Mouse (Mus musculus): ENCODE data around the gene Nsmce1. TPM values are rescaled to one million over a fixed set of nuclear protein-coding genes. Genes with fewer than 3 reads are reported as not detected.

Nsmce1 gene
- total and polyA plus RNA-seq, 3 experiments, result 58.1 to 59.2 TPM; not detected in 1

- peaks cover 0 to 25% of the 10 kb centered on the region in 2 experiments; a peak in 2 of 4 replicates for H3K36me3 ChIP-seq (ENCODE audit: control insufficient read depth in 1 of 2, insufficient read depth in 2 of 2, low read length in 2 of 2)
- no peaks in the 10 kb centered on the region for H3K79me2 ChIP-seq (ENCODE audit: control insufficient read depth, insufficient read depth, low read length, poor library complexity)
- peaks cover 17 to 30% of the 10 kb centered on the region in 2 experiments for H3K4me1 ChIP-seq (ENCODE audit: control insufficient read depth in 1 of 2, insufficient read depth in 2 of 2, low read length in 2 of 2)
- H3K27ac ChIP-seq (ENCODE audit: control insufficient read depth, low read depth, low read length), result no peak overlapping the region
- H3K9me3 ChIP-seq (replicated peaks; ENCODE audit: insufficient read depth, low read length), result no peaks in the 10 kb centered on the region
- H3K9ac ChIP-seq (ENCODE audit: control insufficient read depth, low read depth, low read length, poor library complexity, severe bottlenecking), result no peak overlapping the region
- no peaks in the 10 kb centered on the region for H3K27me3 ChIP-seq (ENCODE audit: control insufficient read depth in 1 of 2, insufficient read depth in 2 of 2, low read length in 2 of 2)
- no peak overlapping the region for H3K4me3 ChIP-seq (ENCODE audit: control insufficient read depth in 1 of 2, insufficient read depth in 1 of 2, low read depth in 2 of 2, low read length in 2 of 2)
- DNase-seq (ENCODE audit: low read depth, low spot score), result no peak
- TF ChIP-seq NELFE (IDR thresholded peaks at IDR 0.05; ENCODE audit: low read depth, low read length) (no peak), UBTF (IDR thresholded peaks at IDR 0.05; ENCODE audit: borderline replicate concordance, insufficient read depth, low read depth, low read length) (no peak), USF2 (IDR thresholded peaks at IDR 0.05; ENCODE audit: borderline replicate concordance in 1 of 2, insufficient read depth in 1 of 2, low read depth in 1 of 2, low read length in 2 of 2) (no peak), GATA1 (IDR thresholded peaks at IDR 0.05; ENCODE audit: low read depth, low read length) (no peak)
These were observed 20.0 kb upstream of the Nsmce1 start for GRCm38 (mm10) chr7:125511432-125511831.

GRCm38 (mm10) chr7:125507279-125507678 lies 15.9 kb upstream of the Nsmce1 start:
- H3K4me3 ChIP-seq (ENCODE audit: control insufficient read depth in 1 of 2, insufficient read depth in 1 of 2, low read depth in 2 of 2, low read length in 2 of 2), result no peak overlapping the region
- H3K9me3 ChIP-seq (replicated peaks; ENCODE audit: insufficient read depth, low read length), result no peaks in the 10 kb centered on the region
- no peak for DNase-seq (ENCODE audit: low read depth, low spot score)
- H3K27me3 ChIP-seq (ENCODE audit: control insufficient read depth in 1 of 2, insufficient read depth in 2 of 2, low read length in 2 of 2), result no peaks in the 10 kb centered on the region
- no peak overlapping the region for H3K27ac ChIP-seq (ENCODE audit: control insufficient read depth, low read depth, low read length)
- H3K4me1 ChIP-seq (ENCODE audit: control insufficient read depth in 1 of 2, insufficient read depth in 2 of 2, low read length in 2 of 2), result peaks cover 0 to 18% of the 10 kb centered on the region in 2 experiments; a peak in 2 of 4 replicates
- H3K9ac ChIP-seq (ENCODE audit: control insufficient read depth, low read depth, low read length, poor library complexity, severe bottlenecking), result no peak overlapping the region
- no peaks in the 10 kb centered on the region for H3K79me2 ChIP-seq (ENCODE audit: control insufficient read depth, insufficient read depth, low read length, poor library complexity)
- H3K36me3 ChIP-seq (ENCODE audit: control insufficient read depth in 1 of 2, insufficient read depth in 2 of 2, low read length in 2 of 2), result peaks cover 0 to 11% of the 10 kb centered on the region in 2 experiments; a peak in 2 of 4 replicates
- TF ChIP-seq ZMIZ1 (IDR thresholded peaks at IDR 0.05; ENCODE audit: low read depth, low read length) (no peak), USF2 (IDR thresholded peaks at IDR 0.05; ENCODE audit: borderline replicate concordance in 1 of 2, insufficient read depth in 1 of 2, low read depth in 1 of 2, low read length in 2 of 2) (no peak), MYB (IDR thresholded peaks at IDR 0.05; ENCODE audit: low read depth, low read length) (no peak), NRF1 (IDR thresholded peaks at IDR 0.05; ENCODE audit: insufficient read depth, low read depth, low read length, poor library complexity, severe bottlenecking) (no peak)

- Histone ChIP-seq H3K9me3 (replicated peaks; ENCODE audit: insufficient read depth, low read length) (no peaks in the 10 kb centered on the region), H3K9ac (ENCODE audit: control insufficient read depth, low read depth, low read length, poor library complexity, severe bottlenecking) (no peak overlapping the region), H3K27me3 (ENCODE audit: control insufficient read depth in 1 of 2, insufficient read depth in 2 of 2, low read length in 2 of 2) (no peaks in the 10 kb centered on the region), H3K79me2 (ENCODE audit: control insufficient read depth, insufficient read depth, low read length, poor library complexity) (no peaks in the 10 kb centered on the region), H3K27ac (ENCODE audit: control insufficient read depth, low read depth, low read length) (no peak overlapping the region), H3K36me3 (ENCODE audit: control insufficient read depth in 1 of 2, insufficient read depth in 2 of 2, low read length in 2 of 2) (peaks cover 0 to 8% of the 10 kb centered on the region in 2 experiments; a peak in 2 of 4 replicates), H3K4me3 (ENCODE audit: control insufficient read depth in 1 of 2, insufficient read depth in 1 of 2, low read depth in 2 of 2, low read length in 2 of 2) (no peak overlapping the region), H3K4me1 (ENCODE audit: control insufficient read depth in 1 of 2, insufficient read depth in 2 of 2, low read length in 2 of 2) (peaks cover 0 to 14% of the 10 kb centered on the region in 2 experiments; a peak in 2 of 4 replicates)
- no peak for DNase-seq (ENCODE audit: low read depth, low spot score)
- TF ChIP-seq ZNF384 (IDR thresholded peaks at IDR 0.05; ENCODE audit: low read depth, low read length) (no peak), EP300 (IDR thresholded peaks at IDR 0.05; ENCODE audit: low read depth in 1 of 2, low read length in 2 of 2) (no peak), POLR2AphosphoS5 (IDR thresholded peaks at IDR 0.05; ENCODE audit: borderline replicate concordance, low read depth, low read length) (no peak), CHD1 (IDR thresholded peaks at IDR 0.05; ENCODE audit: low read depth, low read length) (no peak), MAX (IDR thresholded peaks at IDR 0.05; ENCODE audit: low read length) (no peak), USF1 (IDR thresholded peaks at IDR 0.05; ENCODE audit: low read depth, low read length) (no peak), MYB (IDR thresholded peaks at IDR 0.05; ENCODE audit: low read depth, low read length) (no peak), GATA1 (IDR thresholded peaks at IDR 0.05; ENCODE audit: low read depth, low read length) (no peak), MYC (IDR thresholded peaks at IDR 0.05; ENCODE audit: low read depth, low read length) (no peak), BHLHE40 (IDR thresholded peaks at IDR 0.05; ENCODE audit: borderline replicate concordance, low read depth, low read length) (no peak), MAFK (IDR thresholded peaks at IDR 0.05; ENCODE audit: borderline replicate concordance, low read depth, low read length) (no peak), MXI1 (IDR thresholded peaks at IDR 0.05; ENCODE audit: low read depth, low read length) (no peak), NRF1 (IDR thresholded peaks at IDR 0.05; ENCODE audit: insufficient read depth, low read depth, low read length, poor library complexity, severe bottlenecking) (no peak)
These were observed 14.2 kb upstream of the Nsmce1 start for GRCm38 (mm10) chr7:125505568-125505967.
